Mouse (Mus musculus) left cerebral cortex, postnatal 10 days (tissue): ENCODE results near the gene C1qtnf7. TPM values are rescaled to one million over a fixed set of nuclear protein-coding genes. Genes with fewer than 3 reads are reported as not detected.
A peak's percentile ranks its signal among the peaks of the same experiment; 100 is the strongest.

Experiments used
- DNase-seq, 2 experiments: peaks; one replicate each; pipeline ENCODE4 v3.0.0; 2021 to 2022; ENCODE audit warnings: low spot score in 2 of 2, mixed read lengths in 1 of 2; ENCODE audit errors: extremely low spot score in 1 of 2
- intact Hi-C: fragments of 180-260 bp; cut with DNase I; formaldehyde crosslinking; loops from one replicate; pipeline ENCODE4 v1.15.1; 2025
- total RNA-seq, 2 experiments: library from RNA; stranded (reverse); gene quantifications; 2 replicates each; pipeline ENCODE4 v1.2.3; 2021

C1qtnf7 gene
- total RNA-seq, result 1 to 10 TPM; 1.3 to 1.6 TPM

DNA sequence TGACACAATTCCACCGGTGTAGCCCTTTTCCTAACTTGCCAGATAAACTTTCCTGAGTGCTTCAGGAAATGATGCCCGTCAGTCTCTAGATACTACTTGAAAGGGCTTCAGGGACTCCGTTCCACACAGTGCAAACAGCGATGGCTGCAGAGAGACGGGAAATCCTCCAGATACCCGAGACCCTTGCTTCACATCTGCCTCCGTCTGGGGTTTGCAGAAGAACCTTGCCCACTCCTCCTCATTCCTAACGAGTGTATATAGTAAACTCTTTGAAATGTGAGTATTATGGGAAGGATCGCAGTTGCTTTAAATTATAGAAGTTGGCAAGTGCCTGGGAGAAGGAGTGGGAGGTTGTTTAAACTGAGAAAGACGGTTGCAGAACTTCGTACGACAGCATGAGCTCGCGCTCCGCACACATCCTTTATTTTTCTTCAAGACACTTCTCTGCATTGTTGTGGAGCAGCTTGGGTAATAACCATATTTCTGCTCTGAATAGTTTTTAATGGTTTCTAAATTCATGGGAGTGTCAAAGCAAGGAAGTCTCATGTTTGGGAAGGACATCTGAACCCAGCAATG lies at the start of gene C1qtnf7:
TSS of gene C1qtnf7 (plus strand) at position 138 of the 576 bp plus-strand sequence.
- intact Hi-C loops, result no loop called here
- DNase-seq, result no peak

DNA sequence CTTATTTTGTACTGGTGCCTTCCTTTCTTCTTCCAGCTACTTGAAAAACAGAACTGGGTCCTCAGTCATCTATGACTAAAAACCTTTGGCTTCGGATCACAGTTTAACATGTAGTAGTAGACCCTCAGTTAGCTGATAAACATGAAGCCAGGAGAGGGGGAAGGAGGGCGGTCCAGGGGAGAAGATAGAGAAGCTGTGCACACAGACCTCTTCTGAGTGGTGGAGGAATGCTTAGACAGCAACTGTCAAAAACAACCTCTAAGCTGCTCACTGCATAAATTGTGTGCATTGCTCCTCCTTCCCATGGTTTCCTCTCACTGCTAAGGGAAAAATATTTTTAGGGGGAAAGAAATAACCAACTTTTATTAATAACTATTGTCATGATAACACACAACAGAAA lies 48.6 kb upstream of the C1qtnf7 start:
- intact Hi-C loops, result no loop called here
- DNase-seq, result no peak

GRCm38 (mm10) chr5:43467214-43467613 lies 48.1 kb upstream of the C1qtnf7 start:
- DNase-seq, result no peak

GRCm38 (mm10) chr5:43468937-43469336 lies 46.4 kb upstream of the C1qtnf7 start:
- intact Hi-C loops, result no loop called here
- no peak for DNase-seq

More at GRCm38 (mm10) chr5:43467214-43467613, 48.1 kb upstream of the C1qtnf7 start:
- intact Hi-C loops, result no loop called here

- DNase-seq, result no peak
- intact Hi-C loops, result no loop called here
Measured at GRCm38 (mm10) chr5:43477953-43478352, 37.4 kb upstream of the C1qtnf7 start.

DNA sequence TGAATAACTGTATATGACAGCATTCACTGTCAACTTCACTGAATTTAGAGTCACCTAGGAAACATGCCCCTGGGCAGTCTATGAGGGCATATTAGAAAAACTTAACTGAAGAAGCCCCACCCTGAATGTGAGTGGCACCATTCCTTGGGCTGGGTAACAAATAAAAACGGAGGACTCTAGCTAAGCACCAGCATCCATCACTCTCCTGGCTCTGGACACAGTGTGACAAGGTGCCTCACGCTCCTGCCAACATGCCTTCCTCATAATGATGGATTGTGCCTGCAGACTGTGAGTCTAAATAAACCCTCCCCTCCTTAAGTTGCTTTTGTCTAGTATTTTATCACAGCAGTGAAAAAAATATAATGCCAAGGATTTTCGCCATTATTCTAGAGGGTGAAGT lies 35.3 kb upstream of the C1qtnf7 start:
- DNase-seq, result no peak
- intact Hi-C loops, result no loop called here

- intact Hi-C loops, result no loop called here
- DNase-seq, result no peak
Measured at GRCm38 (mm10) chr5:43480786-43481185, 34.6 kb upstream of the C1qtnf7 start.

DNA sequence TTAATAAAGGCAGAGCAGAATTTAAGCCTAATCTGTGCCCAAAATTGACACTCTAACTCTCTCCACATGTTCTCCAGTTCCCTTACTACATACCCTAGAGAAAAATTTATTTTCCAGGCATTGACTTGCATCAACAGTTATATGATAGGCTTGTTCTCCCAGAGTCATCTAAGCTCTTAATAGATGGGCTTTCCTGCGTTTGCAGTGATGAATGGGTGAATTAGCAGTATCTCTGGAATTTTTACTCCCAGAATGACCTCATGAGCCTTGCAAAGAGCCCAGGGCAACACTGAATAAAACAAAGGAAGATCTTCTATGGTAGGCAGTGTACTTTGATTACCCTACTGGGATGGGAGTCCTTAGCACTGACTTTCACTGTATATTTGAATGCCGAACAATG lies 33.5 kb upstream of the C1qtnf7 start:
- no peak for DNase-seq
- intact Hi-C loops, result no loop called here

DNA sequence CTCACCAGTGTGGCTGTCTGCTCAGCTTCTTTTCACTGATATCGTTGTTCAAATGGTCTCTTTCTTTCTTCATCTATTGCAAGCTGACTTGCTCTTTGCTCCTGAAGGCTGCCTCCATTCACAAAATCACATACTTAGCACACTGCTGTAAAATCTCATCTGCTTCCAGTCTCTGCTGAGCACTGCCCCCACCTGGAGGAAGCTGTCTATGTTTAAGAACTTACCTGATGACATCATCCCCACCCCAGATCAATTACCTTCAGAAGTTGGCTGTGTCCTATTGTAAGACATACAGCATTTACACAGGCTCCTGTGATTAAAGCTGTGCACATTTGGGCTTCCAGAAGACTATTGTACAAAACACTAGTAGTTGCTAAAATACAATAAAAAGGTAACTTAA lies 13.5 kb upstream of the C1qtnf7 start:
- DNase-seq, result no peak
- intact Hi-C loops, result no loop called here

- intact Hi-C loops, result no loop called here
- no peak for DNase-seq
Measured at GRCm38 (mm10) chr5:43504243-43504786, 11.0 kb upstream of the C1qtnf7 start.

DNA sequence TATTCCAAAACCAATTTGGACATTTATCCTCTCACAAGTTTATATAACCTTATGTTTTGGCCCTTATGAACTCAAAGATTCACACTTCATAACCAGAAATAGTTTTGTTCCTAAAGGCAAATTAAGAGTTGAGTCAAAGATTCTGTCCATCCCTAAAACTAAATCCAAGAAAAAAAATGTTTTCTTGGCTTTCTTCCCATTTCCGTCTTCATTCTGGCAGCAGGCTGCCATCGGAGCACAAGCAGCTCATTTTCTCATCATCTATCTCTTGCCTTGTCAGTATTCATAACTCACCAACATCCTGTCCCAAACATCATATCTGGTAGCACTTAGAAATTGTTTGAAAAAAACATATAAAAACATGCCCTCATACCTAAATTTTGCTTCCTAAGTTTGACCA lies 6.9 kb upstream of the C1qtnf7 start:
- no peak for DNase-seq
- intact Hi-C loops, result no loop called here

GRCm38 (mm10) chr5:43508892-43509291 lies 6.4 kb upstream of the C1qtnf7 start:
- intact Hi-C loops, result no loop called here
- no peak for DNase-seq

DNA sequence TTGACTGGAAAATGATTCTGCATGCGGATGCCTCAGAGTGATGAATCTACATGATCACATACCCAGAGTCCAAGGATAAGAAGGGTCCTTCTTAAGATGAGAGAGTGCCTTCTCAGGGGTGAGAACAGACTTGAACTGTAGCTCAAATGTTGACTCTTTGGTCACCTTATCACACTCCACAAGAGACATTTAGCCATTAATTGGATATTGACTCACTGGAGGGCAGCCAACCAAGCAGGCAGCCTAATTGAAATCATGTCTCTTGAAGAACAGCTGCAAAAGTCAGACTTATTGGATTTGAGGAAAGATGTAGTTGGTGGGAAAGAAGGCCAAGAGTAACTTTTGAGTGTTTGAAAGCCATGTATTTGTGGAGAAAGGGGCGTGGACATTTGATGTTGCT lies 4.2 kb upstream of the C1qtnf7 start:
- DNase-seq, result no peak
- intact Hi-C loops, result no loop called here

DNA sequence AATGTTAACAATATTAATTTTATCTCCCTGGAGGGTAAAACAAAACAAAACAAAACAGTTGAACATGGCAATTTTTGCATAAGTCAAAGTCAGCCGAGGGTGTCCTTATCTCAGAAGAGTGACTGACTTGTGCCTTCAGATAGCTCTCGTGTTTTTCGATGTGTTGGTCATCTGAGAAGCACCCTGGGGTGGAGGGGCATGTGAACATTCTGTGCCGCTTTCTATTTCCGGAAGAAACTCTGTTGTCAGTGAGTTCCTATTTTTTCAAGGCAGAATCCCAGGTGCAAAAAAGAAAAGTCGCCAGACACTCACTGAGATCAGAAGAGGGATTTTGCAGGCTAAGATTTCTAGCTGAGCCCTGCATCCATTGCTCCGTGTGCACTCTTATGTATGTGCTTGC lies 1.2 kb downstream of the C1qtnf7 start:
- DNase-seq, result no peak
- intact Hi-C loops, result no loop called here

DNA sequence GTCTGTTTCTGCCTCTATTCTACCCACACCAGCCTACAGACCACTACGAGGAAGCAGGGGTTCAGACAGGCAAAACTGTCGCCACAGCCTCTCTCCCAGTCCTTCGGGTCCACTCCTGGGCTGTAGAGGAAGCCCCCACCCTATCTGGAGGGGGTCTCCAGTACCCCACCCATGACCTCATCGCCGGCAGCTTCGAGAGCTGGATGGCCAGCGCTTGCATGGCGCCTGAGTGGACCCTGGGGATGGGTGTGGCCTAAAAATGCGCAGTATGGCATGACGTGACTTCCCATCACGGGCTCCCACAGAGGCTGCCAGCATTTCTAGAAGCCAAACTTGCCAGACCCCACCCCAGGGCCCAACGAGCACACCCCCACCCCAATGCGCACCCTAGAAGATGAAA lies 2.0 kb downstream of the C1qtnf7 start:
- intact Hi-C loops, result no loop called here
- DNase-seq, result peak in 1 of 2 experiments; percentile 21

- DNase-seq, result no peak
- intact Hi-C loops, result no loop called here
Measured at GRCm38 (mm10) chr5:43519905-43520304, 4.6 kb downstream of the C1qtnf7 start.

- no peak for DNase-seq
- intact Hi-C loops, result no loop called here
Measured at GRCm38 (mm10) chr5:43521369-43521768, 6.0 kb downstream of the C1qtnf7 start.

GRCm38 (mm10) chr5:43522866-43523265 lies 7.5 kb downstream of the C1qtnf7 start:
- intact Hi-C loops, result no loop called here
- DNase-seq, result no peak

DNA sequence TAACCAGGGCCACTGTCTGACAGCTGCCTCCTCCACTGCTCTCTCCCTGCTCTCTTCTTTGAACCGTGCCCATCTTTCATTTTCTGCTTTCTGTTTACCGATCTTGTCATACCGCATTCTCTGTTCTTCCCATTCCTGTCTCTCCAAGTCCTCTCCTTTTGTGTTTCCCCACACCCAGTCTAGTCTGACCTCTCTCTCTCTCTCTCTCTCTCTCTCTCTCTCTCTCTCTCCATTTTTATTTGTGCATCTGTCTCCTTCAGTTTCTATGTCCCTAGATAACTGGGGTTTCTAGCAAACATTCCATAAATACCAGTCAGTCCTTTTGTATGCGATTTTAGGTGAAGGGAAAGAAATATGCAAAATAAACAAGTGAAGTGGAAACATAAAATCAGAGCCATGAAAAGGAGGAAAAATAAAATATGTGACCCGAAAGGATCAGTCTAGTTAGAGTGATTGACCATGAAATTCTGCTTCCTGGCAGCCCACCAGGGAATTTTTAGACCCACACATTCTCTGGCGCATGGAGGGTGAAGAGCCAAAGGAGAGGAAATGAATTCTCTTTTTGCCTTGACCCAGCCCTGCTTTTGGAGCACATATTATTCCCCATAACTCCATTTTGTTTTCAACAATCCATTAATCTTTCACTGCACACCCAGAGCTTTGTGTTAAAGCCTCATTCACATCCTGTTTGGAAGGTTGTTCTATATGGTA lies 11.7 kb downstream of the C1qtnf7 start:
- intact Hi-C loops, result no loop called here
- DNase-seq, result no peak

DNA sequence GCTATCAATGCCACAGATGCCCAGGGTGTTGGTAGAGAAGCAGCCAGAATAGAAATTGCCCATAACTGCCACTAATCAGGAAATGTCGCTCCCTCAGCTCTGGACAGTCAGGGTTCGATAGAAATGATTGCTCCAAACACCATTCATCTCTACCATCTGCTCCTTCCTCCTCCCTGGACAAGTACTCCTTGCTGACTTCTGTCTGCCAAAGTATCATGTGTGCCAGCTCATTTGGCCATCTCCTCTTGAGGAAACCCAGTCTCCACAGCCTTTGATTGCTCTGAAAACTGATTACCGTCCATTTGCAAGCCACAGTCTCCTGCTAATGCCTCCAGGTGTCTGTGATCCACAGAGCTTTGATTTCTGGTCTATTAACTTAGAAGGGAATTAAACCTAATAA lies 14.8 kb downstream of the C1qtnf7 start:
- intact Hi-C loops, result no loop called here
- no peak for DNase-seq

DNA sequence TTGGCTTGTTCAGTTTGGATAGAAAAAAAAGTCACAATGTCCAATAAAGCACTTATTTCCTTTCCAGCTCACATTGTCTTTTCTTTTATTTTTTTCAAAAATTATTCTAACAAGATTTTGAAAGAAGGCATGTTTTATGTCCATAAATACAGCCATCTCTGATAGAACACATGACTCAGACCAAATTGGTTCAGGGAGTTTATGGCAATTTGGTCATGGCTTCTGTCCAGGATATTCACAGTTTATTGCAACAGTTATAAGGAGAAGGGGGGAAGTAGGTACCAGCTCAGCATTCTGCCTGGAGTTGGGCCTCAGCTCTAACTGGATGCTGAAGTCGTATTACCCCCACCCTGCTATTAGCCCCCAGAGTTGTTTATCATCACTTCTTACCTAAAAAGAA lies 15.5 kb downstream of the C1qtnf7 start:
- intact Hi-C loops, result no loop called here
- DNase-seq, result no peak
